ENCODE assay signal across 18 mouse cellular contexts in genomic region chr11:75049146-75049545, GRCm38 (mm10).
DNase-seq lines count a peak whose midpoint lies in the region; ATAC-seq and TF ChIP-seq lines count a peak whose summit lies in the region.
"Had no signal": no experiment of that assay in that cellular context is flagged by ENCODE, and none has a peak within 500 bp of the region (broad histone marks: within the 10 kb centered on the region; RNA-seq: fewer than 3 reads in every experiment).

No protein-coding gene starts in this region.

- no peak overlapping the region for H3K4me3 ChIP-seq in kidney, adult 2 months (ENCODE audit: insufficient read depth, low read depth, low read length)
- H3K4me3 ChIP-seq in neural tube, embryonic 13.5 days: no peak overlapping the region
- no peak overlapping the region for H3K4me3 ChIP-seq in neural tube, embryonic 15.5 days (replicated peaks)
- H3K4me3 ChIP-seq: midbrain, embryonic 12.5 days had no signal

- no peaks in the 10 kb centered on the region for H3K27me3 ChIP-seq in kidney, adult 2 months (replicated peaks; ENCODE audit: control insufficient read depth, insufficient read depth, low read length)
- no peaks in the 10 kb centered on the region for H3K27me3 ChIP-seq in neural tube, embryonic 13.5 days
- no peaks in the 10 kb centered on the region for H3K27me3 ChIP-seq in neural tube, embryonic 15.5 days (replicated peaks)
- H3K27me3 ChIP-seq: CH12.LX; midbrain, embryonic 12.5 days had no signal

- no peak overlapping the region for H3K4me2 ChIP-seq in neural tube, embryonic 13.5 days
- H3K4me2 ChIP-seq in neural tube, embryonic 15.5 days: no peak overlapping the region
- H3K4me2 ChIP-seq: midbrain, embryonic 12.5 days had no signal

- no peak for TF ChIP-seq POLR2A in kidney, adult 2 months (IDR thresholded peaks at IDR 0.05; ENCODE audit: low read depth, low read length)

- ATAC-seq in neural tube, embryonic 13.5 days (ENCODE audit: low read depth): no peak
- no peak for ATAC-seq in neural tube, embryonic 15.5 days (ENCODE audit: low FRiP score)
- ATAC-seq: activated CD4-positive, CD25-positive, alpha-beta regulatory T cell, adult 4 months; forebrain, embryonic 14.5 days; inflammation-experienced regulatory T-cells, adult 6 months had no signal

- peaks cover 24% of the 10 kb centered on the region for H3K4me1 ChIP-seq in kidney, adult 2 months (ENCODE audit: control insufficient read depth, insufficient read depth, low read length)
- H3K4me1 ChIP-seq in neural tube, embryonic 13.5 days (replicated peaks): peaks cover 71% of the 10 kb centered on the region
- H3K4me1 ChIP-seq in neural tube, embryonic 15.5 days: peaks cover 48% of the 10 kb centered on the region
- H3K4me1 ChIP-seq: midbrain, embryonic 12.5 days had no signal

- TF ChIP-seq CTCF in kidney, adult 2 months (conservative IDR thresholded peaks at IDR 0.05; ENCODE audit: insufficient read depth, insufficient read length, low read depth, low read length): no peak

- peak overlapping the region; percentile 40; the same call in 1 of the 2 replicates for H3K27ac ChIP-seq in kidney, adult 2 months (ENCODE audit: insufficient read depth, low read depth, low read length)
- 0 out of 2 replicates have a peak overlapping the region, but pooled peaks have one; percentile 18 for H3K27ac ChIP-seq in neural tube, embryonic 13.5 days (replicated peaks)
- H3K27ac ChIP-seq in neural tube, embryonic 15.5 days (replicated peaks): no peak overlapping the region
- H3K27ac ChIP-seq: midbrain, embryonic 12.5 days had no signal

- 30% methylated on average over 2 of the region's 2 CpGs for WGBS in kidney, adult 2 months
- 53% methylated on average over 2 of the region's 2 CpGs for WGBS in neural tube, embryonic 13.5 days
- 58% methylated on average over 2 of the region's 2 CpGs for WGBS in neural tube, embryonic 15.5 days

- H3K36me3 ChIP-seq in kidney, adult 2 months (ENCODE audit: control insufficient read depth, insufficient read depth, low read length): no peaks in the 10 kb centered on the region
- H3K36me3 ChIP-seq in neural tube, embryonic 13.5 days: peaks cover 7% of the 10 kb centered on the region; the same call in 1 of the 2 replicates
- H3K36me3 ChIP-seq in neural tube, embryonic 15.5 days: no peaks in the 10 kb centered on the region; the same call in 1 of the 2 replicates

- no peaks in the 10 kb centered on the region for H3K9me3 ChIP-seq in neural tube, embryonic 13.5 days
- H3K9me3 ChIP-seq in neural tube, embryonic 15.5 days (replicated peaks): no peaks in the 10 kb centered on the region
- H3K9me3 ChIP-seq: midbrain, embryonic 12.5 days had no signal

- H3K9ac ChIP-seq in neural tube, embryonic 13.5 days: no peak overlapping the region
- no peak overlapping the region for H3K9ac ChIP-seq in neural tube, embryonic 15.5 days (replicated peaks)
- H3K9ac ChIP-seq: midbrain, embryonic 12.5 days had no signal

- peak; percentile 28 for DNase-seq in embryo, embryonic 10.5 days (ENCODE audit: low spot score)
- no peak for DNase-seq in embryo, embryonic 11 days
- DNase-seq in kidney, adult 2 months: no peak
- no peak for DNase-seq in kidney, postnatal 10 days
- DNase-seq in adrenal gland, postnatal 4 days (ENCODE audit: low spot score in 2 of 2): no peak
- DNase-seq in left cerebral cortex, adult 11 months (ENCODE audit: low spot score): no peak
- DNase-seq: adrenal gland, postnatal 36 days; cerebellum, postnatal 25 days; lung, postnatal 36 days; right cerebral cortex, postnatal 25 days; thymus, postnatal 14 days had no signal
